15 mouse cellular contexts compared by ENCODE assay signal in genomic region chr7:51503940-51504339, GRCm38 (mm10). TPM values are rescaled to one million over a fixed set of nuclear protein-coding genes. Genes with fewer than 3 reads are reported as not detected.
DNase-seq lines count a peak whose midpoint lies in the region; ATAC-seq and TF ChIP-seq lines count a peak whose summit lies in the region.
"Had no signal": no experiment of that assay in that cellular context is flagged by ENCODE, and none has a peak within 500 bp of the region (broad histone marks: within the 10 kb centered on the region; RNA-seq: fewer than 3 reads in every experiment).

No protein-coding gene starts in this region.

- no peak overlapping the region for H3K4me2 ChIP-seq in midbrain, postnatal 0 days (ENCODE audit: low read depth, low read length, poor library complexity, severe bottlenecking)
- H3K4me2 ChIP-seq in embryonic facial prominence, embryonic 12.5 days (replicated peaks): no peak overlapping the region
- H3K4me2 ChIP-seq in stomach, embryonic 16.5 days (ENCODE audit: low read depth, low read length): no peak overlapping the region
- H3K4me2 ChIP-seq: midbrain, embryonic 15.5 days had no signal

- no peak for TF ChIP-seq CTCF in midbrain, postnatal 0 days (IDR thresholded peaks at IDR 0.05)

- intact Hi-C loops in gastrocnemius, postnatal 36 days (cut with DNase I): no loop called here

- peak; percentile 17 for DNase-seq in midbrain, embryonic 10.5 days (ENCODE audit: low spot score)
- DNase-seq in midbrain, postnatal 0 days (ENCODE audit: low spot score): no peak
- DNase-seq in kidney, postnatal 14 days: peak; percentile 57
- no peak for DNase-seq in gastrocnemius, postnatal 36 days
- DNase-seq: heart, postnatal 10 days; lung, postnatal 14 days; thymus, adult 2 months had no signal

- peaks cover 4% of the 10 kb centered on the region; the same call in 1 of the 2 replicates for H3K4me1 ChIP-seq in midbrain, embryonic 10.5 days
- no peaks in the 10 kb centered on the region for H3K4me1 ChIP-seq in midbrain, postnatal 0 days (ENCODE audit: insufficient read depth, low read length)
- H3K4me1 ChIP-seq in embryonic facial prominence, embryonic 12.5 days: no peaks in the 10 kb centered on the region
- no peaks in the 10 kb centered on the region for H3K4me1 ChIP-seq in stomach, embryonic 16.5 days (ENCODE audit: control insufficient read depth, insufficient read depth, low read length)
- H3K4me1 ChIP-seq: midbrain, embryonic 15.5 days had no signal

- WGBS in midbrain, embryonic 10.5 days: 52% methylated on average over 2 of the region's 2 CpGs
- 60% methylated on average over 2 of the region's 2 CpGs for WGBS in midbrain, postnatal 0 days
- WGBS in embryonic facial prominence, embryonic 12.5 days: 13% methylated on average over 2 of the region's 2 CpGs
- WGBS in stomach, embryonic 16.5 days: 24% methylated on average over 2 of the region's 2 CpGs

- no peaks in the 10 kb centered on the region for H3K9me3 ChIP-seq in midbrain, embryonic 10.5 days (replicated peaks)
- no peaks in the 10 kb centered on the region for H3K9me3 ChIP-seq in midbrain, postnatal 0 days (ENCODE audit: low read length)
- H3K9me3 ChIP-seq in embryonic facial prominence, embryonic 12.5 days: no peaks in the 10 kb centered on the region
- no peaks in the 10 kb centered on the region for H3K9me3 ChIP-seq in stomach, embryonic 16.5 days (replicated peaks; ENCODE audit: control insufficient read depth, low read length)
- H3K9me3 ChIP-seq: midbrain, embryonic 15.5 days had no signal

- H3K36me3 ChIP-seq in midbrain, embryonic 10.5 days: no peaks in the 10 kb centered on the region
- no peaks in the 10 kb centered on the region for H3K36me3 ChIP-seq in midbrain, postnatal 0 days (ENCODE audit: insufficient read depth, low read length)
- H3K36me3 ChIP-seq in embryonic facial prominence, embryonic 12.5 days: no peaks in the 10 kb centered on the region
- H3K36me3 ChIP-seq in stomach, embryonic 16.5 days (ENCODE audit: control insufficient read depth, insufficient read depth, low read length): no peaks in the 10 kb centered on the region
- H3K36me3 ChIP-seq: G1E; midbrain, embryonic 15.5 days had no signal

- ATAC-seq in midbrain, postnatal 0 days (ENCODE audit: low FRiP score): no peak
- peak; percentile 67; the same call in 1 of the 2 replicates for ATAC-seq in embryonic facial prominence, embryonic 12.5 days (ENCODE audit: insufficient number of reproducible peaks, insufficient read depth, low FRiP score, low TSS enrichment)
- peak; percentile 25; the same call in 1 of the 2 replicates for ATAC-seq in stomach, embryonic 16.5 days (ENCODE audit: insufficient read depth, low FRiP score)
- ATAC-seq in megakaryocyte progenitor cell, adult 5-6 weeks (replicated peaks; ENCODE audit: poor library complexity): no peak
- no peak for ATAC-seq in granulocyte monocyte progenitor cell, adult 5-6 weeks (replicated peaks; ENCODE audit: poor library complexity, severe bottlenecking)
- ATAC-seq: midbrain, embryonic 15.5 days had no signal

- H3K9ac ChIP-seq in midbrain, postnatal 0 days (replicated peaks; ENCODE audit: low read length, poor library complexity, severe bottlenecking): no peak overlapping the region
- H3K9ac ChIP-seq in embryonic facial prominence, embryonic 12.5 days: no peak overlapping the region
- no peak overlapping the region for H3K9ac ChIP-seq in stomach, embryonic 16.5 days (ENCODE audit: low read length)
- H3K9ac ChIP-seq: liver, embryonic 14.5 days; midbrain, embryonic 15.5 days had no signal

- H3K27me3 ChIP-seq in midbrain, embryonic 10.5 days (ENCODE audit: low read depth, poor library complexity, severe bottlenecking): no peaks in the 10 kb centered on the region
- no peaks in the 10 kb centered on the region for H3K27me3 ChIP-seq in midbrain, postnatal 0 days (ENCODE audit: insufficient read depth, low read length)
- no peaks in the 10 kb centered on the region for H3K27me3 ChIP-seq in embryonic facial prominence, embryonic 12.5 days
- H3K27me3 ChIP-seq in stomach, embryonic 16.5 days (ENCODE audit: control insufficient read depth, insufficient read depth, low read length): no peaks in the 10 kb centered on the region
- H3K27me3 ChIP-seq: midbrain, embryonic 15.5 days had no signal

- no peak overlapping the region for H3K27ac ChIP-seq in midbrain, embryonic 10.5 days (replicated peaks)
- H3K27ac ChIP-seq in midbrain, postnatal 0 days (ENCODE audit: low read depth, low read length): no peak overlapping the region
- H3K27ac ChIP-seq in embryonic facial prominence, embryonic 12.5 days: no peak overlapping the region
- no peak overlapping the region for H3K27ac ChIP-seq in stomach, embryonic 16.5 days (ENCODE audit: low read length)
- H3K27ac ChIP-seq: liver, embryonic 14.5 days; midbrain, embryonic 15.5 days had no signal

- H3K4me3 ChIP-seq in midbrain, embryonic 10.5 days: no peak overlapping the region
- H3K4me3 ChIP-seq in midbrain, postnatal 0 days (ENCODE audit: low read depth, low read length): no peak overlapping the region
- no peak overlapping the region for H3K4me3 ChIP-seq in embryonic facial prominence, embryonic 12.5 days
- H3K4me3 ChIP-seq in stomach, embryonic 16.5 days (replicated peaks; ENCODE audit: low read length): no peak overlapping the region
- H3K4me3 ChIP-seq: midbrain, embryonic 15.5 days had no signal

RNA-seq across cellular contexts. Expression of gene Ano5, which starts 6.9 kb away (rescaled TPM):
- 0.19 and 0.22 TPM in 2 replicates for polyA plus RNA-seq in midbrain, embryonic 10.5 days (2016; fragmentation: Nextera tagmentation; extraction: Ambion mirVana)
- 3.8 and 4.0 TPM in 2 replicates for total RNA-seq in midbrain, postnatal 0 days (2014; rRNA removed)
- 1.5 and 1.9 TPM in 2 replicates for polyA plus RNA-seq in midbrain, postnatal 0 days (2015; fragmentation: Nextera tagmentation; extraction: Ambion mirVana)
- polyA plus RNA-seq in embryonic facial prominence, embryonic 12.5 days (2016; fragmentation: Nextera tagmentation; extraction: Ambion mirVana): 0.23 and 0.25 TPM in 2 replicates
- 0.22 and 0.27 TPM in 2 replicates for polyA plus RNA-seq in stomach, embryonic 16.5 days (2015; fragmentation: Nextera tagmentation; extraction: Ambion mirVana)
- total RNA-seq in megakaryocyte progenitor cell, adult 5-6 weeks (2015): not detected in 2 replicates
- total RNA-seq in megakaryocyte progenitor cell, adult 5-6 weeks (2017): not detected in 2 replicates
- total RNA-seq in gastrocnemius, postnatal 36 days (2021): 100 to 1,000 TPM; 106 to 109 TPM
- total RNA-seq in granulocyte monocyte progenitor cell, adult 5-6 weeks (2014; fragmentation: Nextera tagmentation): not detected in 2 replicates
- total RNA-seq in granulocyte monocyte progenitor cell, adult 5-6 weeks (2017): not detected in 2 replicates
- total RNA-seq: common myeloid progenitor, adult 5-6 weeks had no signal
- polyA plus RNA-seq: G1E; liver, embryonic 14.5 days; thymus, adult 2 months had no signal

Comparison
In these comparisons a context has a peak if more than half of its experiments do, and no peak if none do; other contexts are left out.
1. DNase-seq: peak in midbrain, embryonic 10.5 days (single experiment) and kidney, postnatal 14 days (single experiment); none in midbrain, postnatal 0 days (single experiment) and gastrocnemius, postnatal 36 days (0 of 2).
2. ATAC-seq: peak in embryonic facial prominence, embryonic 12.5 days (single experiment) and stomach, embryonic 16.5 days (single experiment); none in midbrain, postnatal 0 days (single experiment), megakaryocyte progenitor cell, adult 5-6 weeks (single experiment) and granulocyte monocyte progenitor cell, adult 5-6 weeks (single experiment).
3. RNA of gene Ano5, which starts 6.9 kb away (total RNA-seq): 106 to 109 TPM in gastrocnemius, postnatal 36 days; 3.8 to 4.0 TPM in midbrain, postnatal 0 days, not detected in megakaryocyte progenitor cell, adult 5-6 weeks and not detected in granulocyte monocyte progenitor cell, adult 5-6 weeks; every median in the first group is over 10 times any median in the second.